Mouse (Mus musculus): ENCODE results near the gene Fam25c.
A peak's percentile ranks its signal among the peaks of the same experiment; 100 is the strongest.

Gene Fam25c

GRCm38 (mm10) chr14:34363490-34364253 lies 8.4 kb upstream of the Fam25c start:
- DNase-seq, result peak; percentile 72 to 82

GRCm38 (mm10) chr14:34362726-34363445 lies 7.7 kb upstream of the Fam25c start:
- DNase-seq, result peak; percentile 74 to 84

DNA sequence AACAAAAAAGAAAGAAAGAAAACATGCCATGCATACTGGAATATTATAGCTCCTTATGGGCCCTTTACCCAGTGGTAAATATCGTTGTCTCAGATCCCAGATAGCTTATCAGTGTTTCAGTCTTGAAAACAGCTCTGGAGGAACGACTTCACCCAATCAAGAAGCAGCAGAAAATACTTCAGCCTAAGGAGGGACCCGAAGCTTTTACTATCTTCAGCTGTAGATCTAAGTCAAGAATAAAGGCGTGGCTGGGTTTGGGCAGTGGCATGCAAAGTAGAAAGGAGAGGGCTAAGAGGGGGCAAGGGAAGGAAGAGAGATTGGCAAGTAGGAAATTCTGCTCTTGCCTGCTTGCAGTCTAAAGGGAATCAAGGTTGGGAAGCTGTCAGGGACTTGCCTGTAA lies 6.9 kb upstream of the Fam25c start:
- DNase-seq, result no peak

DNA sequence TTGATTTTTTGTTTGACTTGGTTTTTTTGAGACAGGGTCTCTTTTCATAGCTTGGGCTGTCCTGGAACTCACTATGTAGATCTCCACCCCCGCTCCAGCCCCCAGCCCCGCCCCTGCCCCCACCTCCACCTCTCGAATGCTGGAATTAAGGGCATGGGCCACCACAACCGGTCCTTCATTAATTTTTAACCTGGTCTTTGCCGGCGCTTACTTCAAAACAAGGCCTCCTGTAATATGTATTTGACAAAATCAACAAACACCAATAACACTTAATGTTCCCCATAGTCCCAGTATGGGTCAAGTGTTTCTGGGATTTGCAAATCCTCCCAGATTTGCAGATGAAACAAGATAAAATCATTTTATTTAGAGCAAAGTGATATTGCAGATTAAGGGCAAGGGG lies 5.0 kb upstream of the Fam25c start:
- DNase-seq, result peak in 1 of 2 experiments; percentile 26

- DNase-seq, result no peak
Measured at GRCm38 (mm10) chr14:34359676-34360244, 4.5 kb upstream of the Fam25c start.

DNA sequence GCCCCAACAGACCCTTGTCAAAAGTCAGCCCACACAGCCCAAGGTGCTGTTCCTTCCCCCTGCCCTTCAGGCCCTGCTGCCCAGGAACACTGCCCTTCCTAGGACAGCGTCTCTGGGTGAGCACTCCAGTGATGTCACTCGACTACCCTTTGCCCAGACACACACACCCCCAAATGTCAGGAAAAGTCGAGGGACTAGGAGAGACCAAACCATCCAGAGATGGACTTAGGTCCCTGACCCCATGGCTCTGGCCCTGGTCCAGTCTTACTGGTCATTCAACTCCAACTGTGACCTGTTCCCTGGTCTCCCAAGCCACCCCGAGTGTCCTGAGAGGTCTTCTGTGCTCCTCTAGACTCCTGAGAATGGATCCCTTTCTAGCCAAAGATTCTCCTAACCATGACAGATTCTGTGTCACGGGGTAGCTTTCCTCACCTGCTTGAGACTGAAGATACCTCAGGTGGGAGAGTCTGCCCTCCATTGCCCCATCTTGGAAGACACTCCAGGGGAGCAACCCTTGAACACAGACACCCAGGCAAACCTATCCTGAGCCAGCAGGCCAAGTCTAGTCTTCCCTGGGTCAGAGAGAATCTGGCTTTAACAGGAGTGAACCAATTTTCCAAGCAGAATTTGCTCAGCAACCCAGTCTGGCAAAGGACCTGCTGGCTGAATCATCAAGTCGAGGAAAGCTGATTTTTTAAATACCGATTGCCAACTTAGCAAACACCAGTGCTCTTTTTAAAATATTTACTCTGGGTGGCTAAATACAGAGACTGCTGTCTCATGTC lies 2.6 kb upstream of the Fam25c start:
- DNase-seq, result peak in 1 of 2 experiments; percentile 49

DNA sequence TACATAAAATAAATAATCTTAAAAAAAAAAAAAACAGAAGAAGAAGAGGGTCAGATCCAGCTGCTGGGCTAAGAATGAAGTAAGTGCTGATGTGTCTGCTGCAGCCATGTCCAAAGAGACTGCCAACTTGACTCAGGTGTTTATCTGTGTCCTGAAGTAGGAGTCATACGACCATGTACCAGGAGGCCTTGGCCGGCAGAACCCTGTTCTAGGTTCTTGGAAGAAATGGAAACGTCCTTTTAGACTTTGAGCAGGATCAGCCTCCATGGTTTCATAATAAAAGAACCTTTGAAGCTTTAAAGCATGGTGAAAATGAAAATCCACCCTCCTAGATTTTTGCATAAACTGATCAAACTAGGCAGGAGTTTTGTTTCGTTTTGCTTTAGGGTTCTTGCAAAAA lies 777 bp downstream of the Fam25c start:
- DNase-seq, result no peak

DNA sequence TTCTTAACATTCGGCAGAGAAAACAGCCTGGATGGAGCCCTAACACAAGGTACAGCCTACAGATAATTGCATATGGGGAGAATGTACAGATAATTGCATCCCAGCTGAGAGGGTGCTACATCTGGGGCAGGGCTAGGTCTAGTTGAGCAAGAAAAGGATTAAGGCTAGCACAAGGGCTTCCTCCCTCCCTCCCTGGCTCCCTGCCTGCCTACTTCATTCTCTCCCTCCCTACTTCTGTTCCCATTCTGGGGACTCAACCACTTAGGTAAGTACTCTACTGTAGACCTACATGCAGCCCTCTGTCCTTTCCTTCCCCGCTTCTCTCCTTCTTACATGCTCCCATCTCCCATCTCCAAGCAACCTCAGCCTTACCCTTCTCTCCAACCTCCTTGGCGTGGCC lies 1.9 kb downstream of the Fam25c start:
- no peak for DNase-seq

DNA sequence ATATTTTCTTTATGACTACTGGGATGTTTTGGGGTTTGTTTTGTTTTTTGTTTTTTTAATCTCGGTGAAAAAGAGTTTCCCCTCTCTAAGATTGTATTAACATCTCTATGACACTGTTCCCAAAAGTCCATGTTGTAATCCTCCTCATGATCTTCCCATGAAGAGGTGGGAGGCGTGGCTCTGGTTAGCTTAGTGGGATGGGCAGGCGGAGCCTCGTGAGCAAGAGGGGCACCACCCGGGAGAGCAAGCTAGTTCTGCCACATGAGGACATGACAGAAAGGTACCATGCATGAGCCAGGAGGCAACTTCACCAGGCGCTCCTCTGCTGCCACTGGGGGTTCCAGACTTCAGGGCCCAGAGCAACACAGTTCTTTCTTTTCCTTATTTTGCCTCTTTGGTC lies 2.7 kb downstream of the Fam25c start:
- DNase-seq, result peak in 1 of 2 experiments; percentile 17

DNA sequence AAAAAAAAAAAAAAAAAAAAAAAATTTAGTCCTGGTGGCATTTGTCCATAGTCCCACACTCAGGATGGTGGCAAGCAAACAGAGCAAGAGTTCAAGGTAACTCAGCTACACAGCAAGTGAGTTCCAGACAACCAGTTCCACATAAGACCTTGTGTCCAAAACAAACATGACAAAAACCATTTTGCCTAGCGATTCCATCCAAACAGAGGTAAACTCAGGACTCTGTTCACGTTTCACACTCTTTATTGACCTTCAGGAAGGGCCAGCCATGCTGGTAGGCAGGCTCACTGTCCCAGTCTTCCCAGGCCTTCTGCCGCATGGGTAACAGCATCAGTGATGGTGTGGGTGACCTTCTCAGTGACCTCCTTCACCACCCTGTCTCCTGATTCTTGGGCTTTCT lies 3.6 kb downstream of the Fam25c start:
- no peak for DNase-seq

- peak in 1 of 2 experiments; percentile 11 for DNase-seq
Measured at GRCm38 (mm10) chr14:34349007-34349406, 6.2 kb downstream of the Fam25c start.

GRCm38 (mm10) chr14:34348301-34348700 lies 6.9 kb downstream of the Fam25c start:
- DNase-seq, result no peak

DNA sequence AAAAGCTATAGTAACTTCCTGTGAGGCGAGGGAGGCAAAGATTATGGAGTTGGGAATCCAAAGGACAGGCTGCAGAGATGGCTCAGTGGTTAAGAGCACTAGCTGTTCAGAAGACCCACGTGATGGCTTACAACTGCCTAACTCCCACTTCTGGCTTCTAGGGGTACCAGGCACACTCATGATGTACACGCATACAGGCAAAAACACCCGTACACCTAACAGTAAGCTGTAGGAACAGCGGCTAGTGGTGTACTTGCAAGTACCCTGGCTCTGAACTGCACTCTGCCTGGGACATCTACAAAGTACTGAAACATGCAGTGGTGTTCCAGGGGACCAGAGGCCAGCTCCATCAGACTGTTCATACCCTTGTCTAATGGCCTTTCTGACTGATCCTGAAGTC lies 8.1 kb downstream of the Fam25c start:
- DNase-seq, result no peak

DNA sequence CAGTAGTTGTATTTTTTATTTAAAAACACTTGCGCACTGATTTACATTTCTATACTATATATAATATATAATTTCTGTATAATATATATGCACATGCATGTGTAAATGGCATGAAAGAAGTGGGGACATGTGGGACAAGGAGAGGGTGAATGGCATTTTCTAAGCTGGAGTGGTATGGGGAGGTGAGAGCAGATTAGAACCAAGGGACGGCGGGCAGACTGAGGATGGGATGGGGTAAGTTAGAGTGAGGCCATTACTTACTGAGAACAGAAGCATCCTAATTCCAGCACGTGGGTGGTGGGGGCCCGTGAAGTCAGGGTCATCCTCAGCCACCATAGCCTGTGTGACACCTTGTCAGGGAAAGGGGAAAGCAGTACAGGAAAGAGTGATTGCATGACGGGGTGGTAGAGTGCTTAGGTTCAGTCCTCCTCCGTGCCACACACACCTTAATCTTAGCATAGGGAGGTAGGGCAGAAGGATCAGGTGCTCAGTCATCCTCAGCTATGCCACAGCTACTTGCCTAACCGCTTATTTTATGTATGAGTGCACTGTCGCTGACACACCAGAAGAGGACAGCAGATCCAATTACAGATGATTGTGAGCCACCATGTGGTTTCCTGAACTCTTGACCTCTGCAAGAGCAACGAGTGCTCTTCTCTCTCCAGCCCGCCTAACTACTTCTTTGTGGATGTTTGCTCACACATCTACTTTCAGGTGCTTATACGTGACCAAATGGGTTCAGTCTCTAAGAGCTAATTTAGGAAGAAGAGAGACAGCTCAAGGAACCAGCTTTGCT lies 9.3 kb downstream of the Fam25c start:
- no peak for DNase-seq

DNA sequence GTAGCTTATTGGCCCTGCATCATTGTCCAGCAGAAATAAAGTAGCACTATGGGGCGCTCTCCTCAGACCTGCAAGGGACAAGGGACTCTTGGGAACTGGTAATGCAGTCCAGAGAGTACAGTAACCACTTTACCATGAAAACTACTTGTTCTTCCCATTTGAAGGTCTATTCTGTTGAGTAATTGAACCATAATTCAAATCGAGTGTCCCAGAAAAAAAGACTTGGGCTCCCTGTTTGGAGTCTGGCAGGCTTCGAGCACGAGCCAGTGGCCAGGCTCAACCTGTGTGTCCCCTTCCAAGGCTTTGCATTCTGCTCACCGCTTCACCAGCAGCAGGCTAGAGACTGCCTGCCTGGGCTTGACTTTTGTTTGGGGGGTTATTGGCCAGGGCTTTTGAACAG lies 10.9 kb downstream of the Fam25c start:
- no peak for DNase-seq

DNA sequence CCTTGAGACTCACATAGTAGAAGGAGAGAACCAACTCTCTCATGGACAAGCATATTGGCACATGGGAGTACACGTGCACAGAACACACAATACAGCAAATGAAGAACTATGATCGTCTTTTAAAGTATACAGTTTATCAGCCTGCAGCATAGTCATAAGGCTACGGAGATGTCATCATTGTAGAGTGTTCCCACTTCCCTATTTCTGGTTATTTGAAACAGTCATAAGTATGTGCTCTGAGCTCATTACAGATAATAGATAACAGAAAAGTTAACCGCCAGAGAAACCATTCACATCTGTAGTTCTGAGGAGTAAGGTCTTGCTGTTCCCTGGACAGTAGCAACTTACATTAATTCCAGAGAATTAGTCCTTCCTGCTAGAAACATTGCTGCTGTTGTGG lies 12.2 kb downstream of the Fam25c start:
- DNase-seq, result no peak

- DNase-seq, result no peak
Measured at GRCm38 (mm10) chr14:34341993-34342392, 13.2 kb downstream of the Fam25c start.

DNA sequence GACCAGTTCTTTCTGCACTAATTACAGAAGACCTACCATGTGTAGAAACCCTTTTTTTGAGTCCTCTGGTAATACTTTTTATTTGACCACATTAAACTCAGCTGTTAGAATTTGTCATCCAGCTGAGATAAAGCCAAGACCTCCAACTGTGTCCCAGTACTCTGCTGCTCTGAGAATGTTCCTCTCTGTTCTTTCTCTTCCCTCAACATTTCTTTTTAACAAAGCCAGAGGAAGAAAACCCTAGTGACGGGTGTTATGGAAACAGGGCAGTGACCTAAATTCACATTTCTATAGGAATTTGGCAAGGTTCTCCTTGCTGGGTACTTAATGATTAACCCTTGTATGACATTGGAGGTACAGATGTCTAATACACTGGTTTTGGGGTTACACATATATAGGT lies 15.8 kb downstream of the Fam25c start:
- DNase-seq, result no peak

DNA sequence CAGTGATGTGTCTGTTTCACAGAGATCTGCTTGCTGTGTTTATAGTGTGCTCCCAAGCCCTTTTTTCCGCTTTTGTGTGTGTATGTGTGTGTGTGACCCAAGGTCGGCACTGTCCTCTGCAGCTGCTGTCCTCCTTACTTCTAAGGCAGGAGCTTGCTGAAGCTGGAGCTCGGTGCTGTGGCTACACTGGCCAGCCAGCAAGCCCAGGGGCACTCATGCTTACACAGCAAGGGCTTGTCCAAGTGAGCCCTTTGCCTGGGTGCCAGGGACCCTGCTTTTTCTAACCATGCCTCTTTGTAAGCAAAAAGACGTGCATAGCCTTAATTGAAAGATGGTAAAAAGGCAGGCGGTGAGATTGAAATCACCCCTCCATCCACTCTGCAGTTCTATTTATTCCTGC lies 22.8 kb downstream of the Fam25c start:
- DNase-seq, result no peak

DNA sequence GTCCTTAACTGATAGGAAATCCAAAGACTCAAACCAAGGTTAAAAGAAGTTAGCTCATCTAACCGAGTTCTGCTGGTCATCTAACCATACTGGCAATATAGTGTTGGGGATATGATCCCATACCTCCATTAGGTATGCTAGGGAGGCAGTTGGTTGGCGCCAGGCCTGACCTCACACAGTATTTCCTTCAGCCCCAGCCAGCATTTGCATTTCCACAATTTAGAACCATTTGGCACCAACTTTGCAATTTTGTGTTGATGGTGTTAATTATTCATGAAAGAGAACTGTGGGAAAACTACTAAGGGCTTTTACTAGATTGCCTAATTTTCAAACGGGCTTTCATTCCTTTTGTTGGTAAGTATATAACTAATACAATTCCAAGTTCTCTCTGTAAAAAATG lies 23.3 kb downstream of the Fam25c start:
- no peak for DNase-seq

- no peak for DNase-seq
Measured at GRCm38 (mm10) chr14:34330657-34331158, 24.5 kb downstream of the Fam25c start.

- no peak for DNase-seq
Measured at GRCm38 (mm10) chr14:34327618-34328017, 27.6 kb downstream of the Fam25c start.

All from kidney, postnatal 4 days (tissue).